Mouse (Mus musculus): ENCODE measurements at regions not wholly inside any gene's neighbourhood (a gene's known extent, or its start where the extent isn't known, plus 50 kb on each side); places are given as distances from the start of the nearest gene placed in this dataset.

DNA sequence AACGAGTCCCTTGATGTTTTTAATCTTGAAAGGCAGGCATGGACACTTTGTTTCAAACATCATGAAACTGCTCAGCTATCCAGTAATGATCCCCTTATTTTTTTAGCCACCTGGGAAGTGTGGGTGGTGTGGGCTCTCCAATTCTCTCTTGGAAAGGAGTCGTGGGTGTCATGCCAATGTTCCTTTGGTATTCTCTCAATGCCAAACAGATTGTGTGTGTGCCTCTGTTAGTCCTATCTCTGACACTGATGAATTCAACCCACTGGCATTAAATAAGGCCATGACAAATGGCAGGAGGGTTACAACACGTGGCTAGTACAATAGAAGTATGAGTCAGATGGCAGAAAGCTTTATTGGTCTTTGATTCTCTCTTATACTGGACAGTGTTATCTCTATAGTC lies 74.0 kb upstream of the Naf1 start:
- H3K4me2 ChIP-seq (replicated peaks) = no peak overlapping the region
- no peak overlapping the region for H3K4me3 ChIP-seq
- H3K9me3 ChIP-seq = no peaks in the 10 kb centered on the region
- no peak for ATAC-seq (replicated peaks)
- no peaks in the 10 kb centered on the region for H3K36me3 ChIP-seq
- no peaks in the 10 kb centered on the region for H3K4me1 ChIP-seq
- WGBS = 58% methylated on average over 3 of the region's 3 CpGs
- no peak overlapping the region for H3K27ac ChIP-seq (replicated peaks)
- H3K27me3 ChIP-seq = no peaks in the 10 kb centered on the region
- no peak overlapping the region for H3K9ac ChIP-seq (replicated peaks)

All from forebrain, embryonic 15.5 days (tissue).